Mouse (Mus musculus): ENCODE measurements around the gene Egfl7. TPM values are rescaled to one million over a fixed set of nuclear protein-coding genes. Genes with fewer than 3 reads are reported as not detected.

Egfl7 gene
- polyA plus RNA-seq, 1 experiment from 2014 or later, result 72.2 TPM

DNA sequence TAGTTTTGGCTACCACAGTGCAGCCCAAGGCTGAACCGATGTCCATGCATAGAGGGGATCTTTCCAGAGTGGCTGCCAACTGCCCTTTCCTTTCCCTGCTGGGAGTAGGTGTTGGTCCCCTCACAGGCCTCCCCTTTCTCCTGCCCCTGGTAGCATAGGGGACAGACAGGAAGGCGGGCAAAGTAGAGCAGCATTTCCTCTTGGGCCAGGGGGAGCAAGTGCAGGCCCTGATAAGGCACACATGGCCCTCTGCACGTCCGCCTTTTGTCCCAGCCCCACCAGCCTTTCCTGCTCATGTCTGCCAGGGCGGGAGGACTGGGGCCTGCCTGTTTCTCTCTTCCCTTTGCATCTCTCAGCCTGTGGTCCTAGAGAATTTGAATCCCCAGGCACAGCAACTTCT, 8.0 kb upstream of the Egfl7 start:
- H3K27ac ChIP-seq (replicated peaks; ENCODE audit: low read depth, low read length), result no peak overlapping the region
- no peaks in the 10 kb centered on the region for H3K4me1 ChIP-seq (ENCODE audit: control insufficient read depth, insufficient read depth, low read length)
- no peak overlapping the region for H3K4me3 ChIP-seq (ENCODE audit: low read depth, low read length)
- no peaks in the 10 kb centered on the region for H3K36me3 ChIP-seq (ENCODE audit: control insufficient read depth, insufficient read depth, low read length)
- H3K9me3 ChIP-seq (ENCODE audit: control insufficient read depth, low read length), result no peaks in the 10 kb centered on the region
- no peak overlapping the region for H3K9ac ChIP-seq (ENCODE audit: low read length)
- DNase-seq (ENCODE audit: low spot score), result no peak
- H3K27me3 ChIP-seq (ENCODE audit: control insufficient read depth, insufficient read depth, low read length), result no peaks in the 10 kb centered on the region
- WGBS, result 69% methylated on average over 5 of the region's 5 CpGs
- H3K4me2 ChIP-seq (ENCODE audit: low read depth, severe bottlenecking), result no peak overlapping the region
- no peak for ATAC-seq (ENCODE audit: insufficient number of reproducible peaks, low FRiP score, low TSS enrichment, low read depth)

DNA sequence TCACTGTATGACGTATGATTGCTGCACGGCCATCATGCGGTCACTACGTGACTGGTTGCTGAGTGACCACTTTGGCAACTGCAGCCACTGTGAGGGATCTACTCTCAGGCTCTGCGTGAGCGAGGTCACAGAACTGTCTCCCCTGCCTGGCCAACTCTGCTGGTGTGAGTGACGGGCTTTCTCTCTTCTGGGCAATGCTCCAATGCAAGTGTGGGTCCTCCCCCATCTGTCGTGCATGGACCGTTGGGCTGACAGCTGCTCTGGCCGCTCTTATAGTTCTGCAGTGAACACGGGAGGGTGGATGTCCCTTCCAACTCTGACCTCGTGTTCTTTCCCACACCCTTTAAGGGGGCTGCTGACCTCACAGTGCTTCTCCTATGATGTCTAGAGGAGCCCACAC, 6.4 kb upstream of the Egfl7 start:
- H3K4me3 ChIP-seq (ENCODE audit: low read depth, low read length), result no peak overlapping the region
- H3K27me3 ChIP-seq (ENCODE audit: control insufficient read depth, insufficient read depth, low read length), result no peaks in the 10 kb centered on the region
- no peak overlapping the region for H3K27ac ChIP-seq (replicated peaks; ENCODE audit: low read depth, low read length)
- WGBS, result 85% methylated on average over 12 of the region's 12 CpGs
- no peak for DNase-seq (ENCODE audit: low spot score)
- no peak overlapping the region for H3K4me2 ChIP-seq (ENCODE audit: low read depth, severe bottlenecking)
- no peak overlapping the region for H3K9ac ChIP-seq (ENCODE audit: low read length)
- H3K36me3 ChIP-seq (ENCODE audit: control insufficient read depth, insufficient read depth, low read length), result no peaks in the 10 kb centered on the region
- H3K4me1 ChIP-seq (ENCODE audit: control insufficient read depth, insufficient read depth, low read length), result peaks cover 2% of the 10 kb centered on the region; the same call in 1 of the 2 replicates
- no peaks in the 10 kb centered on the region for H3K9me3 ChIP-seq (ENCODE audit: control insufficient read depth, low read length)
- no peak for ATAC-seq (ENCODE audit: insufficient number of reproducible peaks, low FRiP score, low TSS enrichment, low read depth)

DNA sequence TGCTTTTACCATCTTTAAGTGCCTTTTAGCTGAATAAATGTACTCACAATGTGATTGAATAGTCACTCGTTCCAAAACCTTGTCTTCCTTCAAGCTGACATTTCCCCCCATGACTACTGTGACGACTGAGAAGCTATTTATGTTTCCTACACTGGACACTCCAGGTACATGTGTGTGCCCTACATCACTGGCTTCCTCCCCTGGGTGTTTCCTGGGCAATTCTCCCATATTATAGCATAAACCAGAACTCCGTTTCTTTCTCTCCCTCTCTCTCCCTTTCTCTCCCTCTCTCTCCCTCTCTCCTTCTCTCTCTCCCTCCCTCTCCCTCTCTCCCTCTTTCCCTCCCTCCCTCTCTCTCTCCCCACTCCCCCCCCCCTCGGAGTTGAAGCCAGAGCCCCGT, 6.0 kb upstream of the Egfl7 start:
- Histone ChIP-seq H3K36me3 (ENCODE audit: control insufficient read depth, insufficient read depth, low read length) (no peaks in the 10 kb centered on the region), H3K9me3 (ENCODE audit: control insufficient read depth, low read length) (no peaks in the 10 kb centered on the region), H3K27ac (replicated peaks; ENCODE audit: low read depth, low read length) (no peak overlapping the region), H3K4me1 (ENCODE audit: control insufficient read depth, insufficient read depth, low read length) (peaks cover 3% of the 10 kb centered on the region; the same call in 1 of the 2 replicates), H3K27me3 (ENCODE audit: control insufficient read depth, insufficient read depth, low read length) (no peaks in the 10 kb centered on the region), H3K9ac (ENCODE audit: low read length) (no peak overlapping the region), H3K4me3 (ENCODE audit: low read depth, low read length) (no peak overlapping the region), H3K4me2 (ENCODE audit: low read depth, severe bottlenecking) (no peak overlapping the region)
- ATAC-seq (ENCODE audit: insufficient number of reproducible peaks, low FRiP score, low TSS enrichment, low read depth) (no peak), DNase-seq (ENCODE audit: low spot score) (no peak)
- 46% methylated on average over 5 of the region's 5 CpGs for WGBS

DNA sequence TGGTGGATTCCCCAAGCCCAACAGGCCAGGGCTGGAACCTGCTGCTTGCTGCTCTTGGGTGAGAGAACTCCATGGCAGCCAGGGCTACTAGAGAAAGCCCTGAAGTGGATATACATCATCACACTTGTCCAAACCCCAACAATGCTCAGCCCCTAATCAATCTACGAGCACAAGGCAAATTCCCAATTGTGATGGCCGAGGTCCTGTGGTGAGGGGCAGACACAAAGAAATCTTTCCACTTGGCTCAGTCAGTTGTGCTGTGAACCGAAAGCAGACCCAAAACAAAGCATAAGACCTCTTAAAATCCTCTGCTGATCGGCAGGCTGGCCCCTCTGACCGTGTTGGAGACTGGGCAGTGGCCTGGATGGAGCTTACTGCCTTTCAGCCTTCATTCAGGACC, 5.0 kb upstream of the Egfl7 start:
- no peak for ATAC-seq (ENCODE audit: insufficient number of reproducible peaks, low FRiP score, low TSS enrichment, low read depth)
- Histone ChIP-seq H3K9ac (ENCODE audit: low read length) (no peak overlapping the region; the same call in 1 of the 2 replicates), H3K9me3 (ENCODE audit: control insufficient read depth, low read length) (no peaks in the 10 kb centered on the region), H3K27me3 (ENCODE audit: control insufficient read depth, insufficient read depth, low read length) (no peaks in the 10 kb centered on the region), H3K4me1 (ENCODE audit: control insufficient read depth, insufficient read depth, low read length) (peaks cover 3% of the 10 kb centered on the region; the same call in 1 of the 2 replicates), H3K4me3 (ENCODE audit: low read depth, low read length) (no peak overlapping the region), H3K27ac (replicated peaks; ENCODE audit: low read depth, low read length) (no peak overlapping the region), H3K4me2 (ENCODE audit: low read depth, severe bottlenecking) (no peak overlapping the region), H3K36me3 (ENCODE audit: control insufficient read depth, insufficient read depth, low read length) (no peaks in the 10 kb centered on the region)
- no peak for DNase-seq (ENCODE audit: low spot score)
- 75% methylated on average over 5 of the region's 5 CpGs for WGBS

DNA sequence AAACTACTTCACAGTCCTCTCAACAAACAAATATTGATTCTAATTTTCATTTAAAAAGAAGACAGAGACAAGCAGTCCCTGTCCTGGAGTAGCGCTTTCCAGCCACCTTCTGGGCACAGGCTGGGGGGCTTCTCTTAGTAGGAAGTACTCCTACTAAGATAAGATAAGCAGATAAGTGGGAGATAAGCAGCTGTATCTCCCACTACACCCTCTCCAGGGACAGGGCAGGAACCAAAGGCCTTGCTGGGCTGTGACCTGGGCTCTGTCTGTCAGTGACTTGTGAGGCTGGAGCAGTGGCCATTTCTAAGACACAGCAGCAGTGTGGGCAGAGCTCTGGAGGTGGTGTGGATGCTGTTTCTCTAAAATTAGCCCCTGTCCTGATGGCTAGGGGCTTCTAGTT, 4.4 kb upstream of the Egfl7 start:
- DNase-seq (ENCODE audit: low spot score), result no peak
- no peak for ATAC-seq (ENCODE audit: insufficient number of reproducible peaks, low FRiP score, low TSS enrichment, low read depth)
- no peak overlapping the region for H3K4me2 ChIP-seq (ENCODE audit: low read depth, severe bottlenecking)
- no peaks in the 10 kb centered on the region for H3K36me3 ChIP-seq (ENCODE audit: control insufficient read depth, insufficient read depth, low read length)
- no peak overlapping the region for H3K27ac ChIP-seq (replicated peaks; ENCODE audit: low read depth, low read length)
- 84% methylated on average over 1 of the region's 1 CpGs for WGBS
- H3K4me1 ChIP-seq (ENCODE audit: control insufficient read depth, insufficient read depth, low read length), result peaks cover 3% of the 10 kb centered on the region; the same call in 1 of the 2 replicates
- no peaks in the 10 kb centered on the region for H3K9me3 ChIP-seq (ENCODE audit: control insufficient read depth, low read length)
- H3K27me3 ChIP-seq (ENCODE audit: control insufficient read depth, insufficient read depth, low read length), result no peaks in the 10 kb centered on the region
- no peak overlapping the region for H3K9ac ChIP-seq (ENCODE audit: low read length)
- no peak overlapping the region for H3K4me3 ChIP-seq (ENCODE audit: low read depth, low read length)

DNA sequence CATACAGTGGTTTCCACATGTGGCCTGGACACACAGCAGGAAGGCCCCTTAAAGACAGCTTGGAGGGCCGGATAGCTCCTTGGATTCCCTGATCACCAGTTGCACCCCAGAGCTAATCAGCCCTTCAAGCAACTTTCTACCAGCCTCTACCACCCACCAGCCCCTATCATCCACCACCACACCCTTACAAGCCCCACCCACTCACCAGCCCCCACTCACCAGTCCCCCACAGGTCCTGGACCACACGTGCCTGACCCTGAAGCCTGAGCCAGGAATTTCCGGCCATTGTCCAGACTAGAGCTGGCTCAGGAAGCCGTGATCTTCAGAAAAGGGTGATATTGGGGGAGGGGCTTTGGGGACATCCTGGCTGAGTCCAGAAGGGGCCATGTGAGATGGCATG, 3.9 kb upstream of the Egfl7 start:
- Histone ChIP-seq H3K4me3 (ENCODE audit: low read depth, low read length) (no peak overlapping the region), H3K27ac (replicated peaks; ENCODE audit: low read depth, low read length) (no peak overlapping the region), H3K27me3 (ENCODE audit: control insufficient read depth, insufficient read depth, low read length) (no peaks in the 10 kb centered on the region), H3K4me1 (ENCODE audit: control insufficient read depth, insufficient read depth, low read length) (peaks cover 3% of the 10 kb centered on the region; the same call in 1 of the 2 replicates), H3K9ac (ENCODE audit: low read length) (no peak overlapping the region), H3K4me2 (ENCODE audit: low read depth, severe bottlenecking) (no peak overlapping the region), H3K9me3 (ENCODE audit: control insufficient read depth, low read length) (no peaks in the 10 kb centered on the region), H3K36me3 (ENCODE audit: control insufficient read depth, insufficient read depth, low read length) (no peaks in the 10 kb centered on the region)
- ATAC-seq (ENCODE audit: insufficient number of reproducible peaks, low FRiP score, low TSS enrichment, low read depth) (no peak), DNase-seq (ENCODE audit: low spot score) (no peak)
- 64% methylated on average over 4 of the region's 4 CpGs for WGBS

DNA sequence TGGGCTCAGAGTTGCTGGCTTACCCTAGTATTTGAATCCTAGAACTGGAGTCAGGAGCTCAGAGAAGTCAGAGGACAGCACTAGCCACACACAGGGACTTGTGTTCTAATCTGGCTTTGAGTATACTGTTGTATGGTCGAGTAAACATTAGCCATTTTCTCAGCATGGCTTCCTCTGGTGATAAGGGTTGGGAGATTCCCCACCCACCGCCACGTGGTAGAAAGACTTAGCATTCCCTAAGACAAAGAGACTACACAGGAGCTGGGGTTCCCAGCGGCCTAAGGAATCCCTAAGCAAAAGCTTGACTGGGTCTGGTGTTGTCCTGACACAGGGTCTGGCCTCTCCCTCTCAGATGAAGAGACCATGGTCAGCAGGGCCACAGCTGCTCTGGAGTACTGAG, 3.4 kb upstream of the Egfl7 start:
- Histone ChIP-seq H3K36me3 (ENCODE audit: control insufficient read depth, insufficient read depth, low read length) (no peaks in the 10 kb centered on the region), H3K4me2 (ENCODE audit: low read depth, severe bottlenecking) (no peak overlapping the region), H3K9me3 (ENCODE audit: control insufficient read depth, low read length) (no peaks in the 10 kb centered on the region), H3K27ac (replicated peaks; ENCODE audit: low read depth, low read length) (no peak overlapping the region), H3K9ac (ENCODE audit: low read length) (no peak overlapping the region), H3K4me3 (ENCODE audit: low read depth, low read length) (no peak overlapping the region), H3K27me3 (ENCODE audit: control insufficient read depth, insufficient read depth, low read length) (no peaks in the 10 kb centered on the region), H3K4me1 (ENCODE audit: control insufficient read depth, insufficient read depth, low read length) (peaks cover 3% of the 10 kb centered on the region; the same call in 1 of the 2 replicates)
- WGBS, result 77% methylated on average over 4 of the region's 4 CpGs
- no peak for DNase-seq (ENCODE audit: low spot score)
- ATAC-seq (ENCODE audit: insufficient number of reproducible peaks, low FRiP score, low TSS enrichment, low read depth), result no peak

DNA sequence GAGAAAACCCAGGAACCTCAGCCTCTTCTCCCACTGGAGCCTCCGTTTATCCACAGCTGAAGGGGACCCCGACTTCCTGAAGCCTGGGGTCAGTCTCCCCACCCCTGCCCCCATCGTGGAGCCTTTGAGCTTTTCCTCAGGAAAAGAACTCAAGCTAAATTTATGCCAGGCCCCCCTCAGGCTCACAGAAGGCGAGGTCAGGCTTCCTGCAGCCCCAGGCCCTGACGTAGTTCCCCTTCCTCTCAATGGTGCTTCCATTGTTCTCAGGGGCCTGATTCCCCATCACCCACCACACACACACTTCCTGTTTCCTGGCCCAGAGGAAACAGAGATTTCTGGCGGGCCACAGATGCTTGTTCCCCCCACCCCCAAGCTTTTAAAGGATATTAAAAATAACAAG, 1.4 kb upstream of the Egfl7 start:
- peaks cover 3% of the 10 kb centered on the region; the same call in 1 of the 2 replicates for H3K4me1 ChIP-seq (ENCODE audit: control insufficient read depth, insufficient read depth, low read length)
- no peak overlapping the region for H3K4me3 ChIP-seq (ENCODE audit: low read depth, low read length)
- no peaks in the 10 kb centered on the region for H3K36me3 ChIP-seq (ENCODE audit: control insufficient read depth, insufficient read depth, low read length)
- no peaks in the 10 kb centered on the region for H3K27me3 ChIP-seq (ENCODE audit: control insufficient read depth, insufficient read depth, low read length)
- H3K9ac ChIP-seq (ENCODE audit: low read length), result 0 out of 2 replicates have a peak overlapping the region, but pooled peaks have one; percentile 5
- H3K4me2 ChIP-seq (ENCODE audit: low read depth, severe bottlenecking), result no peak overlapping the region
- H3K9me3 ChIP-seq (ENCODE audit: control insufficient read depth, low read length), result no peaks in the 10 kb centered on the region
- 56% methylated on average over 6 of the region's 6 CpGs for WGBS
- ATAC-seq (ENCODE audit: insufficient number of reproducible peaks, low FRiP score, low TSS enrichment, low read depth) (no peak), DNase-seq (ENCODE audit: low spot score) (peak; percentile 31)
- peak overlapping the region; percentile 38 for H3K27ac ChIP-seq (replicated peaks; ENCODE audit: low read depth, low read length)

DNA sequence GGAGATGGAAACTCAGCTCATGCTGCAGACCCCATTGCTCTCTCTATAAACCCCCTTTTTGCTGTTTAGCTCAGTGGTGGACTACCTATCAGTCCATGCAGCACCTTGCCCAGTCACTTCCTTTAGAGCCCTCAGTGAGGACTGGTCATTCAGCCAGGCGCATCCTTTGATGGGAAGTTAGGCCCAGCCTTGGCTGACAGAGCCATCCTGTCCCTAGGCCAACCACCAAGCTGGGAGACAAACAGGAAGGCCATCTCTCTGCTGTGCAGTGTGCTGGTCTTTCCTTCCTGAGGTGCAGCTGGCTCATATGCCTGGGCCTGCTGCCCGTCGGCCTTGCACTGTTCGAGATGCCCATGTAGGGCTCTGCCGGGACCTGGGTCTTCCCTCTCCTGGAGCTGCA, 937 bp downstream of the Egfl7 start:
- no peaks in the 10 kb centered on the region for H3K36me3 ChIP-seq (ENCODE audit: control insufficient read depth, insufficient read depth, low read length)
- no peak overlapping the region for H3K27ac ChIP-seq (replicated peaks; ENCODE audit: low read depth, low read length)
- DNase-seq (ENCODE audit: low spot score), result no peak
- no peaks in the 10 kb centered on the region for H3K9me3 ChIP-seq (ENCODE audit: control insufficient read depth, low read length)
- H3K4me1 ChIP-seq (ENCODE audit: control insufficient read depth, insufficient read depth, low read length), result peaks cover 3% of the 10 kb centered on the region; the same call in 1 of the 2 replicates
- no peak overlapping the region for H3K4me2 ChIP-seq (ENCODE audit: low read depth, severe bottlenecking)
- H3K4me3 ChIP-seq (ENCODE audit: low read depth, low read length), result no peak overlapping the region
- no peaks in the 10 kb centered on the region for H3K27me3 ChIP-seq (ENCODE audit: control insufficient read depth, insufficient read depth, low read length)
- 93% methylated on average over 5 of the region's 5 CpGs for WGBS
- no peak overlapping the region for H3K9ac ChIP-seq (ENCODE audit: low read length)
- ATAC-seq (ENCODE audit: insufficient number of reproducible peaks, low FRiP score, low TSS enrichment, low read depth), result no peak

Data from limb, embryonic 11.5 days (tissue).